Mouse (Mus musculus) monocyte, adult 2 months (primary cell): Measurements from ENCODE around the gene Gpr161.

ENCODE experiments used
- DNase-seq, 2 experiments: peaks; one replicate each; pipeline ENCODE4 v3.0.0; 2022; ENCODE audit warnings: low spot score in 2 of 2, low read depth in 1 of 2

Gpr161 gene

DNA sequence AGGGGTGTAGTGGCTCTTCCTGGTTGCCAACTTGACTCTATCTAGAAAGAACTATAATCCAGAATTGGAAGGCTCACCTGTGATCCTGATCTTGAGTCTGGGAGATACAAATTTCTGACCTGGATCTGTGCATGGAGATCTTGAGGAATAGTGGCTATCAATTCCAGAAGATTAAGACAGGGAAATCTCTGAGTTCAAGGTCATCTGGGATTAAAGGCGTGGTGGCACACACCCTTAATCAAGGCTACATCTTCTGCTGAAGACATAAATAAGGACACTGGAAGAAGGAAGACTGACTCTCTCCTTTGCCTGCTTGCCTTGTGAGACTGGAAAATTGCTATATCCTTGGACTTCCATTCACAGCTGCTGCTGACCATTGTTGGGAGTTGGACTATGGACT lies at the start of gene Gpr161:
Gene Gpr161 (plus strand): TSS at position 301 of the 400 bp plus-strand sequence.
- no peak for DNase-seq

DNA sequence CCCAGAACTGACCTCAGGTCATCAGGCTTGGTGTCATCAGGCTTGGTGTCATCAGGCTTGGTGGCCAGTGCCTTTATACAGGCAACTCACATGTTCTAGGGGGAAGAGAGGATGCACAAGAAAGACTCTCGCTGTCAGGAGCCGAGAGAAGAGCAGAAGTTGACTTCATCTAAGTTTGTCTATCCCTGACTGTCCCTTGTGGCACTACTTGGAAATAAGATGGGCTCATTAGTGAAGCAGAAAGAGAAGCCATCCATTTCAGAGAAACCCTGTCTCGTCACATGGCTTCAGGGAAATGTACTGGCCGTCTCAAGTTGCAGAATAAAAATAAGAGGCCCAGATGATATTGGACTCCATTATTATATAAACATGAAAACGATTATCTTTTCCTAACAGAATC lies 49.0 kb upstream of the Gpr161 start:
- DNase-seq = no peak

DNA sequence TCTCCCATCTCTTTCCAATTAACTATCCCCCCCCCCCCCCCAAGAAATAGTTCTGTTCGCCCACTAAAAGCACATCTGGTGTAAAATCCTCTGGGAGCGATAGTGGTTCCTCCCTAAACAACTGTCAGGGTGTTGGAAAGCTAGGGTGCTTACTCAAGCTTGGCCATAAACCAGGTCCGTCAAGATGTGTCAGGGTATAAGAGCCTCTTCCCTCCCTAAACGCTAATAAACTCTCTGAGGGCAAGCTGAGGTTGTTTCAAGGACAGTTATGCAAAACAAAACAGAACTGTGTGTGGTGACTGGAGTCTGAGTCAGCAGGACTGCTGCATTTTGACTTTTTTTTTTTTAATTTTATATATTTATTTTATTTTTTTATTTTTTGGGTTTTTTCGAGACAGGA lies 48.5 kb upstream of the Gpr161 start:
- no peak for DNase-seq

GRCm38 (mm10) chr1:165247788-165248187 lies 47.8 kb upstream of the Gpr161 start:
- DNase-seq = no peak

- DNase-seq = no peak
Observed at GRCm38 (mm10) chr1:165248842-165249241, 46.7 kb upstream of the Gpr161 start.

GRCm38 (mm10) chr1:165250546-165250945 lies 45.0 kb upstream of the Gpr161 start:
- DNase-seq = no peak

DNA sequence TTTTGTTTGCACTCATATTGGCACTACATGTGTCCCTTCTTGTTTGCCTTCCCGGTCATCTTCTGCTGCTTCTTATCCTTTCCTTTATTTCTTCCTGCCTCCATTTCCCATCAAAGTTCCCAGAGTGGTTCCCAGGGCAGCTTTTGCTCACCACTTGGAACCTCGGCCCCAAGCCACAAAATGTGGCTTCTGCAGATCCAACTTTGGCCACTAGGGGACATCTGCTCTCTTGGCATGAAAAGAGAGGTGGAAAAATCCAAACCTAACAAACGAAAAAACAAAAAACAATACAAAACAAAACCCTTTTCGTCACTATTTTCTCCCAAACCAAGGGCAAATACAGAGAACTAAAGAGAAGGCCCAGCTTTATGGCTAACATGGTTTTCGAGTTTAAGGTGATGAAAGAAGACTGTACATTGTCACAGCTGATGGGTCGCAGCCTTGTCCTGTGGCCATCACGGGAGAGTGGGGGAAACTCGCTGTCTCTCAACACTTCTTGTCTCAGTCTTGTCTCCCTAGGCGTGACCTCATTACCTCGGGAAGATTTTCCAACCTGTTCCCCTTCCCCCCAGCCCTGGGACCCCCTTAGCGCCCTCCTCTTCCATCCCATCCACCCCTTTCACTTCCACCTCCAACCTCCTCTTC lies 43.4 kb upstream of the Gpr161 start:
- no peak for DNase-seq

GRCm38 (mm10) chr1:165274946-165275345 lies 20.6 kb upstream of the Gpr161 start:
- no peak for DNase-seq

GRCm38 (mm10) chr1:165280741-165281140 lies 14.8 kb upstream of the Gpr161 start:
- DNase-seq = no peak

GRCm38 (mm10) chr1:165281351-165282221 lies 14.0 kb upstream of the Gpr161 start:
- DNase-seq = no peak

DNA sequence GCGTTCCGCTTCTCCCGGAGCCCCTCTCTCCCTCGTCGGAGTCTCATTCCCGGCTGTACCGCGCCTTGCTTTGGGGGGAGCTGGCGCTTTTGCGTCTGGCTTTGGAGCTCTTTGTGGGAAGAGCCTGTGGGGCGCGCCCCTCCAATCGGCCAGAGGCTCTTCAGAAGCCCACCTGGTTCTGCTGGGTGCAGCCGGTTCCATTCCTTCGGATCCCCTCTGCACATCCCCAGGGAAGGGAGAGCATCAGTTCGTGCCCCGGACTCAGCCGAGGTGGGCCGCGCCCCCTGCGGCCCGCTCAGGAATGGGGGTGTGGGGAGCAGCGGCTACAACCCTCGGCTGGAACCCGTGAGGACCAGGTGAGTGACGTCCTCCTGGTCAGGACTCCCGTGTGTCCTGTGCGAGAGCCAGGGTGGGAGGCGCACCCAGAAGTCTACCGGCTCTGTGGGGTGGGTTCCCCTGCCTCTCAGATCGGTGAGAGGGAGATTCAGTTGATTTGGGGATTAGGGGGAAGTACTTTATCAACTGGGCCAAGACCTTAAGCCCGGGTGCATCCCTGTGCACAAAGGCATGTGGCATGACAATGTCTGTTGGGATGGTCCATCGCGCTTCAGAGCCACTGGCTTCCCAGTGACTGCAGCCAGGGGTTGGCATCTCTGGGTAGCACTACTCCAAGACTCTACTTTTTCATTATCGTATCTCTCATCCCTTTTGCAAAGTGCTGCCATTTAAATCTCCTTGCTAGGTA lies 13.2 kb upstream of the Gpr161 start:
- DNase-seq = no peak

DNA sequence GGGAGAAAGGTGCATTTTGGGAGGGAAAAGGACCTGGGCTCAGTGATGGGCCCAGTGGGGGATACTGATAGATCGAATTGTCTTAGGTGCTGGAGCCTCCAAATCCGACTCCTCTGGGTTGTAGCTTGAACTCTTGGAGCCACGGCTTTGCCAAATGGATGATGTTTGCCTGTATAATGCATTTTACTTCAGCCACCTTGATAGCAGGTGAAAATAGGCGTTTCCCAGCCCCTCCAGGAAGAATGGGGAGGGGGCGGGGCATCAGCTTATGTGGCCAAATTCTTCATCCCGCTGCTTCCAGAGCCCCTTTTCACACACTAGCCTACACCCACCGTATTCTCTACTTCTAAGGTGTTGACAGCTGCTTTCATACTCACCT lies 12.6 kb upstream of the Gpr161 start:
- no peak for DNase-seq

- DNase-seq = no peak
Observed at GRCm38 (mm10) chr1:165284096-165284495, 11.5 kb upstream of the Gpr161 start.

DNA sequence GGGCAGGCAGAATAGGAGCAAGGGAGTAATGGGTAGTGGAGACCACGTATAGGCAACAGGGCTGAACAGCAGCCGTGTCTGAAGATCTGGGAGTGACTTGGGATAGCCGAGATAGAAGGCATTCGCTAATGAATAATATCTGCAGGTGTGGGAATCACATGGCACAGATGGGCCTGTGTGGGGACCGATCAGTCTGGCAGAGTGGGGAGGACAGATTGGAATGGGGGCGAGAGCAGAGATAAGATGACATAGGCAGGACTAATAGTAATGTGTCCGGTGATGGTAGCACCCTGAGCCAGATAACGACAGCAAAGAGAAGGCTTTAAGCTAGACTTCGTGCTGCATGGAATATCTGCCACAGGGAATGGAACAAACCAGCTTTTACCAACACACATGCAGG lies 7.4 kb upstream of the Gpr161 start:
- no peak for DNase-seq

- DNase-seq = no peak
Observed at GRCm38 (mm10) chr1:165289831-165290230, 5.8 kb upstream of the Gpr161 start.

GRCm38 (mm10) chr1:165291606-165292005 lies 4.0 kb upstream of the Gpr161 start:
- no peak for DNase-seq

DNA sequence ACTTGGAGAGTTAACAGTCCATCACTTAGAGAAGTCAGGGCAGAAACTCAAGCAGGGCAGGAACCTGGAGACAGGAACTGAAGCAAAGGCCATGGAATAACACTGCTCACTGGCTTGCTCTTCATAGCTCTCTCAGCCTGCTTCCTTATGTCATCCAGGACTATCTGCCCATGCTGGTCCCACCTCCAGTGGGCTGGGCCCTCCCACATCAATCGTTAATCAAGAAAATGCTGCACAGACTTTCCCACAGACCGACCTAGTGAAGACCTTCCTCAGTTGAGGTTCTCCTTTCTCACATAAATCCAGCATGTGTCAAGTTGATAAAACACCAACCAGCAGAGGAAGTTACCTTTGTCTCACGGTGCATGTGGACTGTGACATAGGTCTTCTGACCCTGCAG lies 5.5 kb downstream of the Gpr161 start:
- no peak for DNase-seq

GRCm38 (mm10) chr1:165301567-165301966 lies 6.0 kb downstream of the Gpr161 start:
- no peak for DNase-seq

GRCm38 (mm10) chr1:165302455-165303208 lies 7.0 kb downstream of the Gpr161 start:
- DNase-seq = no peak

GRCm38 (mm10) chr1:165303209-165303608 lies 7.6 kb downstream of the Gpr161 start:
- no peak for DNase-seq

DNA sequence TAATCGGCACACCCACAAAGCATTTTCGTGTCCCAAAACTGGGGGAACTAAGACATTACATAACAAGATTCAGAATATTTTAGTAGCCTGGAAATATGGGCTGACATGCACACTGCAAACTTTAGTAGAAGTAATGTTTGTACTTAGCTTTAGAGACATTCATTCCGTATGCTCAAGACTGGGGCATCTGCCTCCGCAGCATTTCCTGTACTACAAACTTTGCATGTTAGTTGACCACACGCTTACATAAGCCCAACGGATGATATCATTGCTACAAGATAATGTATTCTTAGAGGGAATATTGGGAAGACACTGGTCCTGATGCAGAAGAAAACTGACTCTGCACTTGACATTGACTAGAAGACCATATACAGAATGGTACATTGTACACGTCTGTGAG lies 8.8 kb downstream of the Gpr161 start:
- DNase-seq = no peak
